Mouse (Mus musculus) cerebellum, postnatal 14 days (tissue): ENCODE results near the gene Gm6169.
A peak's percentile ranks its signal among the peaks of the same experiment; 100 is the strongest.
"Not testable (repeated sequence)": the region's sequence is repeated elsewhere in the genome, so short reads cannot be mapped to it uniquely, and the experiment has no call there.

Experiments
- DNase-seq, 2 experiments: peaks; one replicate each; pipeline ENCODE4 v3.0.0; 2021; ENCODE audit warnings: mixed read lengths in 2 of 2

Gm6169 gene

DNA sequence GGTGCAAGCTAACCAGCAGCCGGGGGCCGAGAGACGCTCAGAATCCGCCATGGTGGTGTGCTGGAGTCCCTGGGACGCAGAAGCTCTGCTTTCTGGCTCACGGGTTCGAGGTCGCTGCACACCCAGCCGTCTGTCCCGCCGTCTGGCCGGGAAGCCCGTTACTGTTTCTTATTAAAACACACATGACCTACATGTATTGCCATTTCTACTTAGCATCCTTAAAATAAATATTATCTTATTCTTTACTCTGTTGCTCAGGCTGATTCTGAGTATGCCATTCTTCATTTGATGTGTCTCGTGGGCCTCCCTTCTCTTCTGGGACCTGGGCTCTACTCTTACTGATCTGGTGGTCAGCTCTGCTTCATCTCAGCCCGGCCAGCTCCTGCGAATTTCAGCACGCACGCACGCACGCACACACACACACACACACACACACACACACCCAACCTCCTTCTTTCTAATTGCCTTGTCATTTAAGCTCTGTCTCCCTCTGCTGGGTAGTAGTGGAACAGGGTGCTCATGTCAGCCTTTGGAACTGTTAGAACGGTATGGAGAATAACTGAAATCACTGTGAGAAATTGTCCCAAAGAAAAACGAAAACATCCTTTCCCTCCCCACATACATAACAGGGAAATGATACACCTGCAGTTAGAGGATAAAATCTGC lies at the start of gene Gm6169:
Gm6169 (minus strand) TSS at position 51 of the 666 bp plus-strand sequence.
- peak; percentile 75 to 88 for DNase-seq

GRCm38 (mm10) chr13:97145834-97146233 lies 46.8 kb upstream of the Gm6169 start:
- peak; percentile 57 to 79 for DNase-seq

DNA sequence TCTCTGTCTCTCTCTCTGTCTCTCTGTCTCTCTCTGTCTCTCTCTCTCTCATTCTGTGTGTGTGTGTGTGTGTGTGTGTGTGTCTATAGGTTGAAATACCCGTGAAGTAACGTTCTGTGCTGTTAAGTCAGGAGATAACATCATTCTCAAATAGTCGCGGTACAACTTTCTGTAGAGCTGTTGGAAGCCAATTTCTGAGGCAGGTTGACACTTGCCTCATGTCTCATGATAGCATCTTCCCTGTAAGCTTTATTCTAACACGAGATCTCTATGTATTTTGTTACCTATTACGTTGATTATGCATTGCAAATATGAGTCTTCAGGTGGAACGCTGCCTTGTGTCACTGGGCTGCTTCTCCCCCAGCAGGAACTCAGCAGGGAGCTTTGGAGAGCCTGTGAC lies 43.3 kb upstream of the Gm6169 start:
- no peak for DNase-seq

GRCm38 (mm10) chr13:97138404-97138931 lies 39.4 kb upstream of the Gm6169 start:
- DNase-seq = not testable (repeated sequence)

- DNase-seq = peak; percentile 90
Observed at GRCm38 (mm10) chr13:97137466-97138400, 38.7 kb upstream of the Gm6169 start, which contains the start of the genes Gfm2 and Nsa2. Gene Gfm2, plus strand, starts transcription at chr13:97137937. Gene Nsa2, minus strand, starts transcription at chr13:97137937.

DNA sequence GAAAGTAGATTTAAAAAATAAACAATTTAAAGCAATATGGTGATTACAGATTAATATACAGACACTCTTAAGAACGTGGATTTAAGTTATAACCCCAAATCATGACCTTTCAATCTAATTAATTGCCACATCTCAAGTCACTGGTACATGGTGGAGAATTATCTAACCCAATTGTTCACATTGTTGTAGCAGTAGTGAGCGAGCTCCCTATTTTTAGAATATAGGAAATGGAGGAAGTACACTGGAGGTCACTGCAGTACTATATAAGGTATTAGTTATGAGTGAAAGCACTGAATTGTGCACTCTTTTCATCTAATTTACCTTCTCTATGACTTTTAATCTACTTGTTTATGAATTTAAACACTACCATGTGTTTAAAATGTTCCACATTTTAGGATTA lies 31.4 kb upstream of the Gm6169 start:
- not testable (repeated sequence) for DNase-seq

- not testable (repeated sequence) for DNase-seq
Observed at GRCm38 (mm10) chr13:97129654-97130053, 30.6 kb upstream of the Gm6169 start.

DNA sequence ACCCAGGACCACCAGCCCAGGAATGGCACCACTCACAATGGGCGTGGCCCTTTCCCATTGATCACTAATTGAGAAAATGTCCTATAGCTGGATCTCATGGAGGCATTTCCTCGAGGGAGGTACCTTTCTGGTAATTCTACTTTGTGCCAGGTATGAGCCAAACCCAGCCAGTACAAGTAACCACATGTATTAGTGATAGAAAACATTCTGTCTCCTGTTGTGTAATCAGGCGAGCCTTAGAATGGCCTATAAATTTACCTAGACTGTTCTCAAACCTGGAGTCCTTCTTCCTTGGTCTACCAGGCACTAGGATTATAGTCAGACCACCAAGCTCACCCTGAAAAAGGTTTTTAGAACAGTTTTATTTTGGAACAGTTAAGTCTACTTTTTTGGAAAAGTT lies 22.3 kb upstream of the Gm6169 start:
- DNase-seq = no peak

DNA sequence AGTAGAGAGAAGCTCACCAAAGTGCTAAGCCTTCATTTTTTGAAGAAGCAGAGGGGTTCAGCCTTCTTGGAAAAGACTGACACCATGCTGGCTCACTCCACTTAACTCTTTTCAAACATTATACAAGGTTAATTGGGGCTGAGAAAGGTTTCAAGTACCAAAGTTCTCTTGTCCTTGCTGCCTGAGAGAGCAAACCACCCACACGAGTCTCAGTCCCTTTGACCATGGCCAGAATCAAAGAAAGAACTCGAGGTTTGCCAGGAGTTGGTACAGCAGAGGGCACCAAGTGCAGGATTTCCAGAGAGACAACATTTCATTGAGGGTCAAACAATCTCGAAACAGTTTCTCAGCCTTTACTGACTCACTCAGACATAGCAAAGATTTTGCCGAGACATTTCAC lies 10.0 kb upstream of the Gm6169 start:
- DNase-seq = no peak

GRCm38 (mm10) chr13:97107721-97108120 lies 8.7 kb upstream of the Gm6169 start:
- not testable (repeated sequence) for DNase-seq

GRCm38 (mm10) chr13:97104996-97105395 lies 6.0 kb upstream of the Gm6169 start:
- DNase-seq = no peak

GRCm38 (mm10) chr13:97095726-97096125 lies 3.3 kb downstream of the Gm6169 start:
- DNase-seq = no peak

DNA sequence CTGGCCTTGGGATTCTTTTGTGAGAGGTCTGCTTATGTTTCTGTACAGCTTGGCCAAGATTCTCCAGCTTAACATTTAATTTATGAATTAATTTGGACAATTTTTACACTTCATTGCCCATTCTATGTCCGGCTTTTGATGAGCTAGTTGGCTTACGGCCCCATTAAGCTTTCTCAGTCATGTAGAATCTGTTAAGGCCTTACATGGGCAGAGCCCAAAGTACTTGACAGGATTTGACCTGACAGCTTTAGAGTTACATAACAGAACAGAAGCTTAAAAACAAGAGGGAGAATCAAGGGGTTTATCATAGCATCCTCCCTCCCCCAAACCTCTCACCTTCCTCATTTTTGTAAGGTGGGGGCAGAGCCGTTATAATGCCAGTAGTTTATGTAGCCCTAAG lies 10.9 kb downstream of the Gm6169 start:
- DNase-seq = no peak

GRCm38 (mm10) chr13:97087421-97087820 lies 11.6 kb downstream of the Gm6169 start:
- DNase-seq = no peak

DNA sequence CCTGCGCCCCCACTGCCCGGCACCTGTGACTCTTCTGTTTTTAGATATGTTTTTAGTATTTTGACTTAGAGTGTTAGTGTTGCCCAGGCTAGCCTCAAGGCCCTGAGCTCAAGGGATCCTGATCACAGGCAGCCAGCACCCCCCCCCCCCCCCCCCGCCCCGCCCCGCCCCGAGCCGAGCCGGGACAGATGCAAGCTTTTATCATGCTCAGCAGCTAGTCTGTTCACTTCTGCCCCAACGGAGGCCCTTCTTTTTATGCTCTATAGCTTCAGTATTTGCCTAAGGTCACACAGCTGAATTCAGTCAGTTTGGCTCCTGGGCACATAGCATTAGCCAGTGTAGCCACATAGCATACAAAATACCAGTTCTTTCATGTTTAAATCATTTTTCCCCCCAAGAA lies 12.7 kb downstream of the Gm6169 start:
- DNase-seq = no peak

DNA sequence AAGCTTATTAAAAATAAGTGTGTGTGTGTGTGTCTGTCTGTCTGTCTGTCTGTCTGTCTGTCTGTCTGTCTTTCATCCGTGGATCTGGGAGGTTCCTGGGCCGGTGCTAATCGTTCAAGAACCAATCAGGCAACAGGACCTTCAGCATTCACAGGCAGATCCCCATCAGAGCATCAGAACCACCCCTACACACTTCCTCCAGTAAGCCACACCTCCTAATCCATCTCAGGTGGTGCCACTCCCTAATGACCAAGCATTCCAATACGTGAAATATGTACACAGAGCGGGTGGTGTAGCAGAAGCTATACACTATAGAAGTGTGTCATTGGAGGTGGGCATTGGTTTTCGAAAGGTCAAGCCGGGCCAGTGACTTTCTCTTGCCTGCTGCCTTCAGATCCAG lies 16.6 kb downstream of the Gm6169 start:
- DNase-seq = no peak

- no peak for DNase-seq
Observed at GRCm38 (mm10) chr13:97080615-97081014, 18.4 kb downstream of the Gm6169 start.

GRCm38 (mm10) chr13:97080201-97080600 lies 18.8 kb downstream of the Gm6169 start:
- DNase-seq = peak; percentile 58 to 69

DNA sequence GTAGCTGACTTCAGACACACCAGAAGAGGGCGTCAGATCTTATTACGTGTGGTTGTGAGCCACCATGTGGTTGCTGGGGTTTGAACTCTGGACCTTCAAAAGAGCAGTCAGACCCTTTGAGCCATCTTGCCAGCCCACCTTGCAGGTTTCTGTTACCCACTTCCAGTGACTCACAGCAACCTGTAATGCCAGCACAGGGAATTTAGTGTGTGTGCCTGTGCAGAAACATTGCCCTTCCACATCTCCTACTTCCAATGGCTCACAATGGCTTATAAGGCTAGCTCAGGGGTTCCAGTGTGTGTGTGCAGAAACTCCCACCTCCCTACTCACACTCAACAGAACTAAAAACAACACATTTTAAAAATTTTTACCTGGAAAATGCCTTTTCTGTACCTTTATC lies 21.5 kb downstream of the Gm6169 start:
- no peak for DNase-seq

- no peak for DNase-seq
Observed at GRCm38 (mm10) chr13:97073497-97073896, 25.5 kb downstream of the Gm6169 start.

- DNase-seq = peak; percentile 33 to 38
Observed at GRCm38 (mm10) chr13:97071626-97072241, 27.3 kb downstream of the Gm6169 start.

- peak; percentile 30 to 38 for DNase-seq
Observed at GRCm38 (mm10) chr13:97070931-97071625, 28.0 kb downstream of the Gm6169 start.
